Mouse (Mus musculus): Measurements from ENCODE around the gene Hapln2. TPM values are rescaled to one million over a fixed set of nuclear protein-coding genes. Genes with fewer than 3 reads are reported as not detected.

The Hapln2 gene
- total RNA-seq, 4 experiments from 2014 or later, result 0.11 TPM; not detected in 3

GRCm38 (mm10) chr3:88005822-88006786 is 21.3 kb downstream of the Hapln2 start:
- DNase-seq (ENCODE audit: low spot score in 2 of 2), result no peak

GRCm38 (mm10) chr3:88002291-88002976 is 24.9 kb downstream of the Hapln2 start:
- DNase-seq (ENCODE audit: low spot score in 2 of 2), result no peak

DNA sequence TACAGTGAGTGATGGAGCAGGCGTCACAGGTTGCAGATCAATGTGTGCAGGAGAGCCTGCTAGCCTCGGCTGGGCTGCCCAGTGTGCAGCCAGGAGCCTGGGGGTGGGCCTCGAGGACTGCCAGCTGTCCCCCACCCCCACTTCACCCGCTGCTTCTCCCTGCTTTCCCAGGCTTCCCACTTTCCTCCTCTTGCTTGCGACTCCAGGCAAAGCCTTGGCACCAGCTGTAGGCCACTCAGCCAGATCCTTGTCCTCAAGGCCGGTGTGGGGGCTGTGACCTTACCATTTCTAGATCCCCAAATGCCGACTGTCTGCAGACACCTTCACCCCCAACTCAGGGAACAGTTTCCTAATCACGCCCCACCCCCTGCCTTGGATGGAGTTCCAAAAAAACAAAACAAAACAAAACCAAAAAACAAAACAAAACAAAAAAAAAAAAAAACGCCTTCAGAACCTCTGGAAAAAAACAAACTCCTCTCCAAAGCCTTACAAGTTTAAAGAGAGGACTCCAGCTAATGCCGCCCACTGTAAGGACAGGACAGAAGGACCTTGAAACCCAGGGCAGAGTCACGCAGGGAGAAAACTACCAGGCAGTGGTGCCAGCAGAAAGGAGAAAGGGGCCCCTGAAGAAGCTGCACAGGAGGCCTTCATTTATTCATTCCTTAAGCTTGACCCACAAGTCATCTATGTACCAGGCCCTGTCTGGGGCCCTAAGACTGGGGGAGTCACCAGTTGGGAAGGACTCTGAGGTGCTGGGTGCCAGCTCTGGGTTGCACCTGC is 26.4 kb downstream of the Hapln2 start:
- DNase-seq (ENCODE audit: low spot score in 2 of 2), result no peak

- no peak for DNase-seq (ENCODE audit: low spot score in 2 of 2)
These were observed 27.2 kb downstream of the Hapln2 start, which contains the start of gene Bcan for GRCm38 (mm10) chr3:88000181-88000580. Gene Bcan (minus strand): TSS chr3:88000230.

DNA sequence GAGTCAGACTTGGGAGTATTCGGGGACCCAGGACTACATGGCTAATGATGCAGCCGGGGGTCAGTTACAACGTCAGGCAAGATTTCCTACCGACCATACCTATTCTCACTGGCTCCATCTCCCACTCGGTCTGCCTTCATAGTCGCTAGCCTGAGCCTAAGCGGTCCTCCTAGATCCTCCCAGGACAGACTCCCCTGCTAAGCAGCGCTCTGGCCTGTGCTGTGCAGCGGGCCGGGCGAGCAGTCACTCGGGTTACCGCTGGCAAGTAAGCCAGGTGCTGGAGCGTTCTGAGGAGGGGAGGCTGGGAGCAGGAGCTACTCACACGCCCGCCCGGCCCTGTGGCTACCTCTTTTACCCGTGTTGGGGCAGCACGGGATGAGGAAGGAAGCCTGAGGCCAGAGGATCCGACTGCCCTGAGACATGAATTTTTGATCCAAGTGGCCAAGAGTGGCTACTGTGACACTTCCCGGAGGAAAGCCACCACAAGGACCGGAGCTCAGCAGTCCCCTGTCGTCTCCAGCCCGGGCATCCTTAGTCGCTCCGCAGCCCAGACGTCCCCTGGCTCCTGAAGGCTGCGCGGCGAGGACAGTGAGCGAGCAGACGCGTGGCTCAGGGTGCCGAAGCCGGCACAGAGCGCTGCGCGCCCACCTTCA is 28.0 kb downstream of the Hapln2 start:
- DNase-seq (ENCODE audit: low spot score in 2 of 2), result no peak

DNA sequence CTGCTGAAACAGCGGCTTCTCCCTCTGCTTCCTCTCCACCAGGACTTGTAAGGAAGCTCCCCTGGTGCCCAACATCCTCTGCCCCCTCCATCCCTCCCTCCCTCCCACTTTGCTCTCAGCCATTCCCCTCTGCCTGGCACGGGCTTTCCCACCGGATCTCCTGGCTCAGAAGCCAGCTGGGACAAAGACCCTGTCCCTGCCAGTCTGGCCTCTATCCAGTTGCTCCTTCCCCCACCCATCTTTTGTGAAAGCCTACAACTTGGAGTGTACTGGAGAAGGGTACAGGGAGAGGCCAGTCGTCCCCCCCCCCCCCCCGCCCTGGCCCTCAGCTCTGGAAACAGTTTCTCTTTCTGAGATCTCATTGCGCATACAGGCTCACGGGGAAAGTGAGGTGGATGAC is 28.6 kb downstream of the Hapln2 start:
- no peak for DNase-seq (ENCODE audit: low spot score in 2 of 2)

GRCm38 (mm10) chr3:87996971-87997614 is 30.3 kb downstream of the Hapln2 start:
- DNase-seq (ENCODE audit: low spot score in 2 of 2), result no peak

DNA sequence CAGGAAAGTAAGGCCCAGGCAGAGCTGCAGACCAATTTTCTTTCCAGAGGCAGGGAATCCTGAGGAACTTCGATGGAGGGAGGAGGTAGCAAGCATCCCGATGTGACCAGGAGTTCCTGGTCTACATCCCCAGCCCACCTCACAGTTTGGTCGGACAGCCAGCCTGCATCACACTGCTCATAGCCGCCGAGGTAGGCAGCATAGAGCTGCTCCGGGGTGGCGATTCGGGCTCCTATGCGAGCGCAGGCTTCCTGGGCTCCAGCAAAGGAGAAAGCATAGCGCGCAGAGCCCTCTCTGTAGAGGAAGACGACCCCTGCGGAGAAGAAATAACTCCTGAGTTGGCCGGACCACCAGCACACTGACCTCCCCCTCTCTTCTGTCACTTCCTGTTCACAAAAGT is 31.0 kb downstream of the Hapln2 start:
- DNase-seq (ENCODE audit: low spot score in 2 of 2), result no peak

- DNase-seq (ENCODE audit: low spot score in 2 of 2), result no peak
These were observed 32.1 kb downstream of the Hapln2 start for GRCm38 (mm10) chr3:87995331-87995730.

GRCm38 (mm10) chr3:87993436-87993835 is 33.9 kb downstream of the Hapln2 start:
- DNase-seq (ENCODE audit: low spot score in 2 of 2), result no peak

DNA sequence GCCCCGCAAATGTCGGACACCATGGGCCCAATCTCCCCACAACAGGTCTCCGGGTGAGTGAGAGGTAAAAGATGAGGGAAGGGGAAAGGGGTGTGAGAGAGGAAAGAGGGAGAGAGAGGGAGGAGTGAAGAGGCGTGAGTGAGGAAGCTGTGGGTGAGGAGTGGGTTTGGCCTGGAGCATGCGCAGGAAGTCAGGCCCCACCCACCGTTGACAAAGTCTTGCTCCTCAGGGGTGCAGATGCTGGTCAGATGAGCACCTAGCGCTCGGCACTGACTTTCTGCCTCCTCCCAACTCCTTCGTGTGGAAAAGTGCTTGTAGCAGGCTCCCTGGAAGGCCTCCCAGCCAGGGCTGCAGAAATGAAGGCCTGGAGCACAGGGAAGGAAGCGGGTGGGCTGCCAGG is 37.4 kb downstream of the Hapln2 start:
- no peak for DNase-seq (ENCODE audit: low spot score in 2 of 2)

DNA sequence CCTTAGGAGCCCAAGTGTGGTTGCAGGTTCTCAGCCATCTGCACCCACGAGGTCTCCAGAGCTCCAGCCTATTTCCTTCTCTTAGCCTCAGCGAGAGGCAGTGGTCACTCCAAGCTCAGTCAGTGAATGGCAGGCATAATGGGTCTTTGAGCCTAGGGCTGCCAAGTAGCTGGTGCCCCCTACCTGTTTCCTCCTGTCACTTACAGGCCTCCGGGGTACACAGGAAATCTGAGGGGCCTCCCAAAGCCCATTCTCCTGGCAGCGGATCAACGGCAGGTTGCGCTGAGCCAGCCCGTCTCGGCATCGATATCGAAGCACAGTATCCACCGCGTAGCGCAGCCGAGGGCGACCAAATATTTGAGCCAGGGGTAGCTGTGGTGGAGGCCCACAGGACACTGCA is 39.3 kb downstream of the Hapln2 start:
- no peak for DNase-seq (ENCODE audit: low spot score in 2 of 2)

GRCm38 (mm10) chr3:87987633-87988032 is 39.8 kb downstream of the Hapln2 start:
- no peak for DNase-seq (ENCODE audit: low spot score in 2 of 2)

DNA sequence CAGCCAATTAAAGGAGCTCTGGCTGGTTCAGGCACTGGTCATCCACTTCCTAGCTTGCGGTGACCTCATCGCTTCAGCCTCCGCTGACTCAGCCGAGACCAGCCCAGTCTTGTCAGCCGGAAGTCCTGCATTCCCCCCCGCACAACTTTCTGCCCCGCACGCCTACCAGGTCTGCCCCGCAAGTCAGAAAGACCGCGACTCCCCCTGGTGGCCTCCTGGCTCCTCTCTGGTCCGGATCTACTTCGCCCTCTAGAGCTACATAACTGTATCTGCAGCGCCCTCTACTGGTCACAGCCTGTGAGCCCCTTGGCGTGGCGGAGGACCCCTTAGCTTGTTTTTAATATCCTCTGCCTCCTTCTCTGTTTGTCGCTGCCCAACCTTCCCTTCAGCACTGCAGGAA is 40.5 kb downstream of the Hapln2 start:
- peak; percentile 93 for DNase-seq (ENCODE audit: low spot score in 2 of 2)

DNA sequence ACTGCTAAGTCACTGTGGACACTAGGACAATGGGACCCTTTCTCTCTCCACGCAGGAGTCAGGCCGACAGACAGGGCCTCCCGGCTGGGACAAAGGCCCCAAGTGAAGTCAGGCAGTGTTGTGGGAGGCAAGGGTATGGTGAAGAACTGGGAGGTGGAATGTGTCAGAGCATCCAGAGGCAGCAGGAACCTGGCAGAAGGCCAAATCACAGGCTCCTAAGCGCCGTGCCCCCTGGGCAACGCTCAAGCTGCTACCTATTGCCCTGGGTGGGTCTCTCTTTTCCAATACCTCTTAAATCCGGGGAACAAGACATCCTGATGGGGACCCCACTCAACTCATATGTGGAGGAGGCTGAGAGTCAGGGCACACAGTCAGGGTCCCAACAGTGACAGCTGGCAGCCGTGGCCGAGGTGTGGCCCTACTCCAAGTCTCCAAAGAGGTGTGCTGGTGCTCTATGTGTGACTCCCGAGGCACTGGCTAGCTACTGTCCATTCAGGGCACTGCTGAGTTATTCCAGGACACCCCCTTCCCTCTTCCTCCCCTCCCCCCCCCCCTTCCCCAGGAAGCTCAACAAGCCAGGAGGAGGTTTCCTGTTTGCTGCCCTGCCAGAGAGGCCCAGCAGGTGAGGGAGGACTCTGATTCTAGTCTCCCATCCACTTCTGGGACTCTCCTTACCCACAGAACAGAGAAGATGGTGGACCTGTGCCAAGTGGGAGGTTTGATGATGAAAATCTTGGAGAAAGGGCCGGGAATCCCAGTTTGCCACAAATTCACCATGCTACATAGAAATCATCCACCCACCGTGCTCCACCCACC is 41.7 kb downstream of the Hapln2 start:
- no peak for DNase-seq (ENCODE audit: low spot score in 2 of 2)

- no peak for DNase-seq (ENCODE audit: low spot score in 2 of 2)
These were observed 43.3 kb downstream of the Hapln2 start for GRCm38 (mm10) chr3:87984094-87984493.

DNA sequence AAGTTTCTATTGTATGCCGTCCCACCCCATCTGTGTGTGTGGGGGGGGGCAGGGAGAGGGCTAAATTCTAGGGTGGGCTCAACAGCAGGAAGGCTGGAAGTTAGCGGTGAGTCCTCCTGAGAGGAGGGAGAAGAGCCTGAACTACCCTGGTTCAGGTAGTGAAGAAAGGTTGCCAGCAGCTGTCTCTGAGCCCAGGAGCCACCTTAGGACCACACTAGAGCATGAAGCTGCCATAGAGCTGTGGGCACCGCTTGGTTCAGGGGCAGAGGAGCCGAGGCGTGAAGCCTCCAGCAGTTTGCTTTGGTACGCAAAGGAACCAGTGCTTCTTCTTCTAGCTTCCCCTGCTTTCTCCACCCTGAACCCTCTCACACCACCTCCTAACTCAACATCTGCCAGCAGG is 43.8 kb downstream of the Hapln2 start:
- DNase-seq (ENCODE audit: low spot score in 2 of 2), result no peak

- DNase-seq (ENCODE audit: low spot score in 2 of 2), result peak in 1 of 2 experiments; percentile 66
These were observed 44.4 kb downstream of the Hapln2 start for GRCm38 (mm10) chr3:87982836-87983601.
